Mouse (Mus musculus): Measurements from ENCODE around the gene Kif5c.

GRCm38 (mm10) chr2:49661348-49661747 is 42.2 kb downstream of the Kif5c start:
- TF ChIP-seq POLR2A (IDR thresholded peaks at IDR 0.05; ENCODE audit: low read depth, low read length) (no peak), CTCF (IDR thresholded peaks at IDR 0.05; ENCODE audit: extremely low read depth, insufficient read length, insufficient replicate concordance, low read depth, low read length) (no peak)
